Mouse (Mus musculus): ENCODE data around the gene Gm17660. TPM values are rescaled to one million over a fixed set of nuclear protein-coding genes. Genes with fewer than 3 reads are reported as not detected.

The Gm17660 gene
- polyA plus RNA-seq, 1 experiment from 2014 or later = 0.35 TPM

Small RNAs within 50 kb of the gene (microRNA-seq; reads per million reads assigned to microRNA genes)
- 1.9 reads per million for gene Mir5619

Other genes starting within 250 kb of the Gm17660 start
- 11.4 and 13.2 TPM in 2 replicates for gene Klhl8, start 166.3 kb downstream of the Gm17660 start, polyA plus RNA-seq (2015; fragmentation: Nextera tagmentation; extraction: Ambion mirVana)
- gene Hsd17b13, start 100.2 kb downstream of the Gm17660 start, polyA plus RNA-seq (2015; fragmentation: Nextera tagmentation; extraction: Ambion mirVana) = 0.38 TPM in 1 of 2 replicates, not detected in the other
- 3.5 and 4.1 TPM in 2 replicates for gene Hsd17b11, start 55.7 kb downstream of the Gm17660 start, polyA plus RNA-seq (2015; fragmentation: Nextera tagmentation; extraction: Ambion mirVana)
- gene Nudt9, start 31.3 kb downstream of the Gm17660 start, polyA plus RNA-seq (2015; fragmentation: Nextera tagmentation; extraction: Ambion mirVana) = 49.9 and 50.2 TPM in 2 replicates
- 113 and 115 TPM in 2 replicates for gene Sparcl1, start 36.1 kb upstream of the Gm17660 start, polyA plus RNA-seq (2015; fragmentation: Nextera tagmentation; extraction: Ambion mirVana)
- gene Dspp, start 93.1 kb upstream of the Gm17660 start, polyA plus RNA-seq (2015; fragmentation: Nextera tagmentation; extraction: Ambion mirVana) = not detected in 2 replicates
- gene Dmp1, start 125.0 kb upstream of the Gm17660 start, polyA plus RNA-seq (2015; fragmentation: Nextera tagmentation; extraction: Ambion mirVana) = 0.05 and 0.09 TPM in 2 replicates
- gene Ibsp, start 221.6 kb upstream of the Gm17660 start, polyA plus RNA-seq (2015; fragmentation: Nextera tagmentation; extraction: Ambion mirVana) = 0.62 and 0.75 TPM in 2 replicates
- gene Mepe, start 247.7 kb upstream of the Gm17660 start, polyA plus RNA-seq (2015; fragmentation: Nextera tagmentation; extraction: Ambion mirVana) = not detected in 2 replicates